Mouse (Mus musculus): ENCODE data around the gene Nat8f5.
A peak's percentile ranks its signal among the peaks of the same experiment; 100 is the strongest.
"Not testable (repeated sequence)": the region's sequence is repeated elsewhere in the genome, so short reads cannot be mapped to it uniquely, and the experiment has no call there.

Nat8f5 gene

GRCm38 (mm10) chr6:85820837-85821236, at the start of gene Nat8f5, which contains the start of gene Nat8f6:
Nat8f5 (minus strand) TSS chr6:85820972.
Nat8f6 (minus strand) TSS chr6:85820954.
- DNase-seq (ENCODE audit: low read depth, low spot score) = no peak

- DNase-seq (ENCODE audit: low read depth, low spot score) = not testable (repeated sequence)
Observed at GRCm38 (mm10) chr6:85869006-85869405, 48.2 kb upstream of the Nat8f5 start, which contains the start of gene Nat8f2. Nat8f2 (minus strand) TSS chr6:85869158.

DNA sequence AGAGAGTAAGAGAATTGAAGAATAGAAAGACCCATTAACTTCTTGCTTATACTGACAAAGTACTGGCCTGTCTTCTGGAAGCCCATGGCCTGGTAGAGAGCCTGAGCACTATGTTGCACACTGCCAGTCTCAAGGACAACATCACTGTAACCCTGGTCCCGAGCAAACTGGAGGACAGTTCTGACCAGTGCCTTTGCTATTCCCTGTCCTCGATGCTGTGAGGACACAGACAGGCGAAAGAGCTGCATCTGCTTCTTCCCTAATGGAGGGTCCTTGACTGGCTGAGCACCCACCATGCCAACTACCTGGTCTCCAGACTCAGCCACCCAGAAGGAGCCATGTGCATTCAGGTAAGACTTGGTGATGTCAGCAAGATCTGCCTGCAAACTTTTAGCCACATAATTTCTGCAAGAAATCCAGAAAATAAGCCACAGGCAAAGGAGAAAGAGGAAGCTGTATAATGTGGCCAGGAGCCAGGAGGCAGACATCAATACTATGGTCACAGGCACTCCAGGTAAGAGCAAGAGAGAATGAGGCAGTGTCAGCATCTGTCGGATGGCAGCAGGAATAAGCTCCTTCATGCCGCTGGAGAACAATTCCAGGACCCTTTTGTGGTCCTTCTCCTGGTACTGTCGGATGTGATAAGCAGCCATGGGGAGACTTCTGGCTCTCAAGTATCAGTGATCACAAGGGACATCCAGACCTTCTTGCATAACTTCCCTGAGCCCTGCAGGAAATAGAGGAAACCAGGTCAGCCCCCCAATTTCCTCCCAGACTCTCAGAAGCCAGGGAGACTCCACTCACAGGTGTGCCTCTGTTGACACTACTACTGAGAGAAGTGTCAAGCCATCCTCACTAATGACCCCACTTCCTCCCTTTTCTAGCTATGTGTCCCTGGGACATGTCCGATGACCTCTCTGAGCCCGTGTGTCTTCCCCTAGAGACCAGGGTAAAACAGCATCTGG, 47.2 kb upstream of the Nat8f5 start:
- DNase-seq (ENCODE audit: low read depth, low spot score) = no peak

- DNase-seq (ENCODE audit: low read depth, low spot score) = not testable (repeated sequence)
Observed at GRCm38 (mm10) chr6:85866995-85867394, 46.2 kb upstream of the Nat8f5 start.

GRCm38 (mm10) chr6:85866166-85866565, 45.4 kb upstream of the Nat8f5 start:
- DNase-seq (ENCODE audit: low read depth, low spot score) = not testable (repeated sequence)

- not testable (repeated sequence) for DNase-seq (ENCODE audit: low read depth, low spot score)
Observed at GRCm38 (mm10) chr6:85864900-85865639, 44.3 kb upstream of the Nat8f5 start.

DNA sequence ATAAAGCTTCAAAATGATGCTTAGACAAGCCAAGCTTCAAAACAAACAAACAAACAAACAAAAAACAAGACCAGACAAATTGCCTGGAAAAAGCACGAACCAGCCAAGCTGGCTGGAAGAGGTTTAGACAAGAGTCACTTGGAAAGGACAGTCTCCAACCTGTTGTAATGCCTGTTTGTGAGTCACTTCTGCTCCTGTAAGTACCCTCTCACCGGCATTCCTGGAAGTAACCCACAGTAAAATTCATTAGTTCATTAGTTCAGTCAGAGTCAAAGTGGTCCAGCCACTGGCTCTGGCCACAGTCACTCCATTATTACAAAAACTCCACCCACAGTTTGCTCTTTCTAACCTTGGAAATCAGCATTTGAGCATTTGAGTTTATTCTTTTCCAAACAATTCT, 43.1 kb upstream of the Nat8f5 start:
- no peak for DNase-seq (ENCODE audit: low read depth, low spot score)

DNA sequence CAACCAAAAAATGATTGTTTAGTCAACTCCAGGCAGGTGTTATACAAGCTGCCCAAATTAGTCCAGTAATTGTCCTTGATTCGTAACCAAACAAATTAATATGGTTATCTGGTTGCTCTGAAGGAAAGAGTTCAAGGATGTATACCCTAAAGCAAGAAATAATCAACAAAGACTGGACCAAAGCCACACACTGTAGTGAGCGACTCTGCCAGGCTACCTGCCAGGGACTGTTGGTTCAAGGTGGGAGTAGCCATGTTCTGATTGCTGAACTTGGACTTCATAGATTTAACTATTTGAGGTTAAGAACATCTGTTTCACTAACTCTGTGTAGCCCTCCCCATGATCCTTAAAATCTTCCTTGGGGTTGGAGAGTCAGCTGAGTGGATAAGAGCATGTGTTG, 42.4 kb upstream of the Nat8f5 start:
- no peak for DNase-seq (ENCODE audit: low read depth, low spot score)

- DNase-seq (ENCODE audit: low read depth, low spot score) = no peak
Observed at GRCm38 (mm10) chr6:85862565-85862964, 41.8 kb upstream of the Nat8f5 start.

- DNase-seq (ENCODE audit: low read depth, low spot score) = no peak
Observed at GRCm38 (mm10) chr6:85861247-85861646, 40.5 kb upstream of the Nat8f5 start.

DNA sequence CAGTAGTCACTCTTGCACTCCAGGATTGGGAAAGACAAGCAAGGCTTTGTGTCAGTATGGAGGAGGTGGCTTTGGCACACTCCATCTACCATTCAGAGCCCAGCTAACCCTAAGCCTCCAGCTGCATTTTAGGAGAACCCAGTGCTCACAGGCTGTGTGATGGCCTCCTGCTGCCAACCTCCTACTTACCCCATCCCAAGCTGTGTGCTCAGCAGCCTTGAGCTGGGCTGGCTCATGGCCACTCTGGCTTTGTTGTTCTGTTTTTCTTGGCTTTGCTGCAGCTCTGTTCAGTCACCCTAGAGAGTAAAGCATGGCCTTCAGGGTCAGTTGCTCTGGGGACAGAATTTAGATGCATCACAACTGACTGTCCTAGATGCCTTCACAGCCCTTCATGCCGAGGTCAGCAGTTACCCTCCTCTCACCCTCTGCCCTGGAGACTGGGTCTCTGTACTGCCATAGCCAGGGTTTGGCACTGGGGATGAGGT, 35.5 kb upstream of the Nat8f5 start:
- DNase-seq (ENCODE audit: low read depth, low spot score) = no peak

DNA sequence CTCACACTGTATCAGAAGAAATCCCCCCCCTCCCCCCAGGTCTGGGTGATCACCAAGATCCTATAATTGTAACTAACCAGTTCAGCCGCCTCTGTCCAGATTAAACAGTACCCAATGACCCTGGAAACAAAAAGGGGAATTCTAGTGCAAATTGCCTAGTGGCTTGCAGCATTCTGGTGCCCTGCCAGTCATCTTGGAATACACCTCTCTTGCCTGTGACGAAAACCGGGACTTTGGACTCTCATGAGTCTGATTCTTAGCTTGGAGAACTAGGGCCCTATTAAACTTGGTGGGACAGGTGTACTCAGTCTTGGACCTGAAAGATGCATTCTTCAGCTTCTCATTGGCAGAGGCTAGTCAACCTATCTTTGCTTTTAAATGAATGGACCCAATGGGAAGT, 32.7 kb upstream of the Nat8f5 start:
- DNase-seq (ENCODE audit: low read depth, low spot score) = no peak

- no peak for DNase-seq (ENCODE audit: low read depth, low spot score)
Observed at GRCm38 (mm10) chr6:85851062-85851773, 30.4 kb upstream of the Nat8f5 start.

DNA sequence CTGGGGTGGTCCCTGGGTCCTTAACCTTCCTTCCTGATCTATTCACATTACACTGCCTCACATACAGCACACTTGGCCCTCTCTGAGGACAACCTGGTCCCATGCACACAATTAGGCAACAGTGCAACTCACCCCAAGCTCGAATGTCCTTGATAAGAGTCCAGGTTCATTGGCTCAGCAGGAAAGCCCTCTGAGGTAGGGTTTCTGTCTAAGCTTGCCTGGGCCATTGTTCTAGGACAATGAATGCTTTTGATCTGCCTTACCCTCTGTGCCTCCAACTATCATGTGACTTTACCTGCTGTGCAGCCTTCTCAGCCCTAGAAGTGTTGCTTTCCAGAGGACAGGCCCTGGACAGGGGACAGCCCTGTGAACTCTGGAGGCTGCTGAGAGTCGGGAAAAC, 28.5 kb upstream of the Nat8f5 start:
- DNase-seq (ENCODE audit: low read depth, low spot score) = no peak

GRCm38 (mm10) chr6:85848140-85848539, 27.4 kb upstream of the Nat8f5 start:
- no peak for DNase-seq (ENCODE audit: low read depth, low spot score)

- DNase-seq (ENCODE audit: low read depth, low spot score) = no peak
Observed at GRCm38 (mm10) chr6:85846921-85847320, 26.1 kb upstream of the Nat8f5 start.

- not testable (repeated sequence) for DNase-seq (ENCODE audit: low read depth, low spot score)
Observed at GRCm38 (mm10) chr6:85843677-85844458, 23.1 kb upstream of the Nat8f5 start.

DNA sequence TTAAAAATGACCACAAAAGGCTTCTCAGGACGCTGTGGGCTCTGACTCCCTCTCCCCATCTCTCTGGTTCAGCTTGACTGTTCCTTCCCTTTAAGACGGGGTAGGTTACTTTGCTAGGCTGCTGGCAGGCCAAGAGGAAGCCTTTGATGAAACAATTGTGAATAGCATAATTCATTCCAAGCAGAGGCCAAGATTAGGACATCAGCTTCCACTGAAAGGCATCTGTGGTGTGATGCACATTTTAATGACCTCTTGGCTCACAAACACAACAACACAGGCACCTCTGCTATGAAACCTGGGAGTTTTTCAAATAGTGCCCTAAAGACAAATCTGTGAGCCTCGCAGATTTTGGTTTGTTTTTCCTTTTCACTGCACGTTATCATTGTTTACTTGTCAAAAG, 19.2 kb upstream of the Nat8f5 start:
- no peak for DNase-seq (ENCODE audit: low read depth, low spot score)

DNA sequence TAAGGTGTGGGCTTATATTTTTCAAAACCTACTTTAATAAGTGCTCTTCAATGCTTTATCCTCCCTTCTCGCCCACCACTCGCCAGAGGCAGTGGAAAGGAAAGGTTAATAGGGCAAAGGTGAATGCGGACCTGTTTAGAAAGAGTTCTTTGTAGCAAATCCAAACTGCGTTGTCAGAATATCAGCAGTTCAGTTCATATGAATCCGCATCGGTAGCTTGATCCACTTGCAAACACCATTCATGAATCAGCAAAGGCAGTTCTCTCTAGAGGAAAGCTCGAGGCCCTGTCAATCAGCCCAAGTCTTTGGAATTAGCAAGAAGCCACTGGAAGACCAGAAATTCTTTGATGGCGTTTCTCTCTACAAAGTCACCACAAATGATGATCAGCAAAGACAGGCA, 17.9 kb upstream of the Nat8f5 start:
- no peak for DNase-seq (ENCODE audit: low read depth, low spot score)

GRCm38 (mm10) chr6:85837307-85837706, 16.5 kb upstream of the Nat8f5 start:
- DNase-seq (ENCODE audit: low read depth, low spot score) = peak; percentile 23

- not testable (repeated sequence) for DNase-seq (ENCODE audit: low read depth, low spot score)
Observed at GRCm38 (mm10) chr6:85836827-85837226, 16.1 kb upstream of the Nat8f5 start.

Data from forelimb bud, embryonic 11.5 days (tissue).